Mouse (Mus musculus) neutrophil, adult 5-6 weeks (primary cell): ENCODE measurements around the gene Il20ra. TPM values are rescaled to one million over a fixed set of nuclear protein-coding genes. Genes with fewer than 3 reads are reported as not detected.
"Not testable (repeated sequence)": the region's sequence is repeated elsewhere in the genome, so short reads cannot be mapped to it uniquely, and the experiment has no call there.

ENCODE experiments used
- ATAC-seq: fragments of 151-379, 151-347 bp; 2 replicates; pipeline ENCODE4 v1.8.0; 2017; ENCODE audit warnings: mild to moderate bottlenecking, moderate TSS enrichment; ENCODE audit not compliant: insufficient number of reproducible peaks, poor library complexity, low FRiP score, severe bottlenecking; ENCODE audit errors: extremely low read depth
- total RNA-seq: library from RNA; stranded (forward); fragments of 200-1000 nt; gene quantifications from 2 replicates; pipeline ENCODE4 v1.2.3, GENCODE M21; 2017

The Il20ra gene
- total RNA-seq, result not detected in 2 replicates

DNA sequence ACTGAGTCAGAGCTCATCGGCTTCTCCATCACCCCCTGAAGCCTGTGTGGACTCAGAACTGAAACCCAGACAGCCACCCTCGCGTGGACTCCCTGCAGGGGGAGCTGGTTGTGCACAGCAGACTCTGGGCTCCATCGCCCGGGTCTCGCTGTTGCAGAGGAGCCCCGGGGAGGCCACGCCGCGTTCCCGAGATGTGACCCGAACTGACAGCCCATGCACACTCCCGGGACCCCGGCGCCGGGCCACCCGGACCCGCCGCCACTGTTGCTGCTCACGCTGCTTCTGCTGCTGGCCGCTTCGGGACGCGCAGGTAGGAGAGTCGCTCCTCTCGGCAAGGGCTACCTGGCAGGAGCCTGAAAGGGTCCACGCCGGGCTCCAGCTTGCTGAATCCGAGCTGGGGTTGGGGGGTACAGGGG lies at the start of gene Il20ra:
Il20ra (plus strand) TSS at position 150 of the 416 bp plus-strand sequence.
- peak; percentile 45; the same call in 1 of the 2 replicates for ATAC-seq

- ATAC-seq, result peak; percentile 91
Measured at GRCm38 (mm10) chr10:19668973-19669372, 43.4 kb upstream of the Il20ra start.

DNA sequence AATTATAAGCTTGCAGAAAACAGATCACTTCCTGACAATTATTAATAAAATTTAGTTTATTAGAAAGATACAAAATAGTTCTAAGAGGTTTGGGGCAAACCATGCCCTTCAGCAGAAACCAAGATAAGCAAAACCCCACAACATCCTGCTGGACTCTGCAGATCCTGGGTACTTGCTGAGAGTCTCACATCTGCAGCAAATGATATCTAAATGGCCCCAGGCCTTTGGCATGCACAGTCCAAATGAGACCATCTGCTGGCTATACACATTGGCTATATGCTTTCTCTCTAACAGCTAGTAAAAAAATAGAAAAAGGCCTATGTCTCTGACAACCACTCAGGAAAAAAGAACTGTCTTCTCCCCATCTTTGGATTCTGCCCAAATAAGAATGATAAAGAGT lies 40.4 kb upstream of the Il20ra start:
- ATAC-seq, result no peak

GRCm38 (mm10) chr10:19673146-19673545 lies 39.2 kb upstream of the Il20ra start:
- no peak for ATAC-seq

GRCm38 (mm10) chr10:19687686-19688085 lies 24.7 kb upstream of the Il20ra start:
- ATAC-seq, result no peak

DNA sequence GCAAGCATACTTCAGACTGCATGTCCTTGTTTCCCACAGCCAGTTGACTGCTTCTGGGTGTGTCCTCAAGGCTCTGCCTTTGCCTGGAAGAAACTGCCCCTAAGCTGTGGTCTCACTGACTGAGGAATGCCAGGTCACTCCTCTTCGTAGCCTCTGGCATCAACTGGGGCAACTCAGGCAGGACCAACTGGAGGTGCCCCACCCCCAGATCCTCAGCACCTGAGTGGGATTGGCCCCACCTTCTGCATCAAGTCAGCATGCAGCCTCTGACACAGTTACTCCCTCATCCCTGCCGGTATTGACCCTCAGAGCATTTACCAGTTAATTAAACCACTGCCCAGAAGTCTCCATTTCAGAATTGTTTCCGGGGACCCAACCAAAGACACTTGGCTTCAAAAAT lies 21.1 kb upstream of the Il20ra start:
- no peak for ATAC-seq

GRCm38 (mm10) chr10:19691771-19692170 lies 20.6 kb upstream of the Il20ra start:
- peak; percentile 90 for ATAC-seq

DNA sequence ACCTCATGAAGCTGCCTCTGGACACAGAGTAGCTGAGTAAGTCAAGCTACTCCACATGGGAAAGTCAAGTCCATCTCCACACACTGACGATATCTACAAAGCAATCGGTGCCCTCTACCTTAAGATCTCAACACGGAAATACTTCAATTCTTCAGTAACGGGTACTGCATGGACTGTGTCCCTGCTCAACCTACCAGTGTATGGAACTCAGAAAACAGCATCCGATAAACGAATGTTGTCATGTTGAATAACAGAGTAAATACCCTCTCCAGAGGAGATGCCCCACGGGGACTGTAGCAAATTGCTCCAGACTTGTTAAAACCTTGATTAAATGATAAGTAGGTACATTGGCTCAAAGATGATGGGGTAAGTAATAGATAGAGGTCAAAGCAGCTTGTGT lies 20.0 kb upstream of the Il20ra start:
- no peak for ATAC-seq

DNA sequence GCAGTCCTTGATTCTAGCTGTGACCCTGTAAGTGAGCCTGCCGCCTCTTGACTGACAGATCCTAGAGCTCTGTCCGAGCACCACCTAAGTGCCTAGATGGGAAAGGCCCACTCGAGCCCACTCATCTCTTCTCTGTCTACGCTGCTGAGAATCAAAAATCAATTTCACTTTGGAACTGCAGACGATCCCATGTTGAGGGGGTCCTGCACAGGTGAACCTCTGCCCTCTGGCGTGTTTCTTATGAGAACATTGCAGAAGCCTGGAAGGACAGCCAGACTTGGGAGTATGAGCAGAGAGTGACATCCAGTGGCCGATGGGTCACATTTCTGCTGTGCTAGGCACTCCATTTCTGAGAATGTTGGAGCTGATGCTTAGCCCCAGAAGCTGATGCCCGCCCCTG lies 19.4 kb upstream of the Il20ra start:
- peak; percentile 82 for ATAC-seq

GRCm38 (mm10) chr10:19693629-19694028 lies 18.7 kb upstream of the Il20ra start:
- no peak for ATAC-seq

DNA sequence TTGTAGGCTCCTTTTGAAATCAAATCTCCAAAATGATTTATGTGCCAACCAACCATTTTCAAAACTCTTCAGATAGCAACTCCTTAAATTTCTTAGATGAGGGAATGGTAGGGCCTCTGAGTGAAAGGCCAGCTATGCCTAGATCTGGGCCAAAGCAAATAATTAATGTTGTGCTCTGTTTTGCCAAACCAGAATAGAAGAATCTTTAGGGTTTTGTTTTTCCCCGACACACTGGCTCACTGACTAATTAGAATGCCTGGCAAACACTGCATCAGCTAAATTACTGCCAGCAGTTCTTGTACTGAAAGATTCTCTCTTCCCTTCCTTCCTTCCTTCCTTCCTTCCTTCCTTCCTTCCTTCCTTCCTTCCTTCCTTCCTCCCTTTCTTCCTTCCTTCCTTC lies 13.0 kb upstream of the Il20ra start:
- ATAC-seq, result no peak

- no peak for ATAC-seq
Measured at GRCm38 (mm10) chr10:19704445-19704844, 7.9 kb upstream of the Il20ra start.

DNA sequence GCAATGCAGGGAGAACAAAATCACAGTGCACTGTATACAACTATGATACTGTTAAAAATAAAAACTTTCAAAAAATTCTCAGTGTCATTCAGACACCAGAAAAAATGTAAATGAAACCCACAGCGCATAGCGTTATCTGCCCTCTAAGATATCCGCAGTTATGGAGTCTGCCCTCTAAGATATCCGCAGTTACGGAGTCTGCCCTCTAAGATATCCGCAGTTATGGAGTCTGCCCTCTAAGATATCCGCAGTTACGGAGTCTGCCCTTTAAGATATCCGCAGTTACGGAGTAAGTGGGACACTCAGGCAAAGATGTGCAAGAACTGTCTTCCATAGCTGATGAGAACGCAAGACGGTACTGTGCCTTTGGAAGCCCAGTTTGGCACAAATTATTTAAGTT lies 4.6 kb upstream of the Il20ra start:
- no peak for ATAC-seq

DNA sequence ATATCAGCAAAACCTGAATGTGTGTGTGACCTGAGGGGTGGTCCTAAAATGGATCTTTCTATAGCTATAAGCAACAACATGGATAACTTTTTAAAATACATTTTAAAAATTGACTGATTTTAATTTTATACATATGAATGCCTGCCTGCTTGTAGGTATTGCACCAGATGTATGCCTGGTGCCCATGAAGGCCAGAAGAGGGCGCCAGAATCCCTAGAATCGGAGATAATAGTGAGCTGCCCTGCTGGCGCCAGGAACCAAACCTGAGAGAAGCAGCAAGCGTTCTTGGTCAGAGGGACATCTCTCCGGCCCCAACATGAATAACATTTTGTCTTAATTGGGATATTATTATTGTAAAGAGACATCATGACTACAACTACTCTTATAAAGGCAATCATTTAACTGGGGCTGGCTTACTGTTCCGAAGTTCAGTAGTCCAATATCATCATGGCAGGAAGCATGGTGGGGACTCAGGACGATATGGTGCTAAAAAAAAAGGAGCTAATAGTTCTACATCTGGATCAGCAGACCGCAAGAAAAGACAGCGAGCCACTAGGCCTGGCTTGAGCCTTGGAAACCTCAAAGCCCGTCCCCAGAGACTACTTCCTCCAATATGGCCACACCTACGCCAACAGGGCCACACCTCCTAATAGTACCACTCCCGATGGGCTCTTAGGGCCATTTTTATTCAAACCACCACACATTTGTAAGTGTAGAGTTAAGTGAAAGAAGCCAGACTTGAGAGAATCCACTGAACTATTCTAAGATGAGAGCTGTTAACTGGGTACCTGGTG lies 3.9 kb upstream of the Il20ra start:
- 0 out of 2 replicates have a peak, but pooled peaks have one; percentile 41 for ATAC-seq

DNA sequence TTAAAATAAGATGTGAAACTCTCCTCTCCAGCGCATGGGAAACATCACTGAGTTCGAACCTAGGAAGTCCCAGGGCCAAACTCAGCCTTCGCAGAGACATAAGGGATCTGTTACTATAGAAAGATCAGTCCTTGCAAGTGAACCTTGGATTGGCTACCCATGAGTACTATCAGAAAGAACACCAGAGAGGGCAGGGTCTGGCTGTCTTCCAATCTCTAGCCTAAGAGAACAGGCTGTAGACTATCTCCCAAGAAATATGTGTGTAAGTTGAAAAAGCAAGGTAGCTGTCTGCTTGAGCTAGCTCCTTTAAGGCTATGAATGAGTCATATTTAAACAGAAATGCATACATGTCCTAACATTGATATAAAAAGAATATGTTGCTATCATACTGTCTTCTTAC lies 1.4 kb upstream of the Il20ra start:
- no peak for ATAC-seq

- ATAC-seq, result no peak
Measured at GRCm38 (mm10) chr10:19711551-19712171, 709 bp upstream of the Il20ra start.

- ATAC-seq, result 0 out of 2 replicates have a peak, but pooled peaks have one; percentile 16
Measured at GRCm38 (mm10) chr10:19718627-19719026, 6.3 kb downstream of the Il20ra start.

DNA sequence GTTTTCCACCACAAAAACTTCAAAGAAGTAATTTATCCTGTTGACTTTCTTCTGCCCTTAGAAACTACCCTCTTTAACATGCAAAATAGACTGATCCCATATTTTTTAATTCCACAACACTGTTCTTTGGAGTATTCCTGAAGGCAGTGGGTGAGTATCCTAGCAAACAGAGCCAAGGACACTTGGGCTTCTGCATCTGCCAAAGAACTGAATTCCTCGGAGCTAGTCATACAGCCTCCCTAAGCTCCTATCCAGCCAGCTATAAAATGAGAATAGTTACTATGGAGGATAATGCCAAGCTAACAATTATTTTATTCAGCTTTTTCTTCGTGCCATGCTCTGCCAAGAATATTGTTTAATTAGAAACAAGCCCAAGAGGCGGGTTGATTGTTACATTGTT lies 9.9 kb downstream of the Il20ra start:
- ATAC-seq, result no peak

DNA sequence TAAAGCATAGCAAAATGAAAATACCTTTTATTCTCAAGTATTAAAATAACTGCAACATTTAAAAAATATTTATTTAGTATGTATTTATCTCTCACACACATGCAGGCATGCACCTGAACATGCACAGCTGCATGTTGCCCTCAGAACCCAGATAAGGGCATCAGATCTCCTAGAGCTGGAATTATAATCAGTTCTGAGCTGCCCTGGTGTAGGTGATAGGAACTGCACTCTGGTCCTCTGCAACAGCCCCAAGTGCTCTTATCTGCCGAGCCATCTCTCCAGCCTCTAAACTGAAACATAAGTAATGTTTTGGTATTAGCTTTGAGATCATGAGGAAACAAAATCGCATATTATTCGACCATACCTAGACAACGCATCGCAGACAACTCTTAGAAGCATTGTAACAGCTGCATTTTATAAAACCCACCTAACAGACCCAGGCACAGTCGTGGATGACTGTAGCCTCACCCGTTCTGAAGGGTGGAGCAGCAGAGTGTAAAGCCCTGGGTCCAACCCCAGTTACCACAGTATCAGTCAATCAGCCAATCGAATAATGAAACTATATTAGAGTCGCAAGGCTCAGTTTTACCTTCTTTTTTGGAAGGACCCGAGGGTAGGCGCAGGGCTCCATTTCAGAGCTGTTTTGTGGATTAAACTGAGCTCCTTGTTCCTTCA lies 11.9 kb downstream of the Il20ra start:
- no peak for ATAC-seq

DNA sequence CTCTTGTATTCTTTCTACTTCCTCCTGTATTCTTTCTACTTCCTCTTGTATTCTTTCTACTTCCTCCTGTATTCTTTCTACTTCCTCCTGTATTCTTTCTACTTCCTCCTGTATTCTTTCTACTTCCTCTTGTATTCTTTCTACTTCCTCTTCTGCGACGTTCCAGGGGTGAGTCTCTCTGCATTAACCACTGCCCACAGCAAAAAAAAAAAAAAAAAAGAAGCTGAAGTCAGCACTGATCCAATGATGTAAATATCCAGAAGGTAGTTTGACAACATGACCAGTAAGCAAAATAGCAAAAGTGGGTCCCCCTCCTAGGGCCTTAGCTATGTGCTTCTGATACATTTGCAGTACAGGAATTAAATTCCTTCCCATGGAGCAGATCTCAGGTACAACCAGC lies 26.1 kb downstream of the Il20ra start:
- ATAC-seq, result not testable (repeated sequence)
